Mouse (Mus musculus) kidney, postnatal 0 days (tissue): ENCODE results near the gene Ncoa1. TPM values are rescaled to one million over a fixed set of nuclear protein-coding genes. Genes with fewer than 3 reads are reported as not detected.
"Not testable (repeated sequence)": the region's sequence is repeated elsewhere in the genome, so short reads cannot be mapped to it uniquely, and the experiment has no call there.

Source experiments
- ATAC-seq: fragments of 200-750 bp; cut with Nextera tagmentation; replicated peaks from 2 replicates; pipeline ENCODE4 v1.8.0; 2017; ENCODE audit warnings: low read depth, moderate number of reproducible peaks, moderate TSS enrichment, moderate library complexity; ENCODE audit not compliant: low FRiP score
- DNase-seq: peaks from one replicate; pipeline ENCODE4 v3.0.0-alpha.2; 2016; ENCODE audit warnings: low spot score
- H3K27ac ChIP-seq: fragments of 300-500 bp; sonication (generic); 2 replicates; pipeline ENCODE4 v1.5.1; 2014; ENCODE audit warnings: mild to moderate bottlenecking
- H3K27me3 ChIP-seq: fragments of 300-500 bp; sonication (generic); 2 replicates; pipeline ENCODE4 v1.6.1; 2014; ENCODE audit warnings: low read length, mixed read lengths; ENCODE audit not compliant: insufficient read depth
- H3K36me3 ChIP-seq: fragments of 300-500 bp; sonication (generic); 2 replicates; pipeline ENCODE4 v1.6.1; 2014; ENCODE audit warnings: low read length, mixed read lengths; ENCODE audit not compliant: insufficient read depth
- H3K4me1 ChIP-seq: fragments of 300-500 bp; sonication (generic); replicated peaks from 2 replicates; pipeline ENCODE4 v1.6.1; 2014; ENCODE audit warnings: antibody characterized with exemption, low read length, mixed read lengths; ENCODE audit not compliant: insufficient read depth
- H3K4me2 ChIP-seq: fragments of 300-500 bp; sonication (generic); 2 replicates; pipeline ENCODE4 v1.6.1; 2014; ENCODE audit warnings: mild to moderate bottlenecking, low read length, moderate library complexity, mixed read lengths
- H3K4me3 ChIP-seq: fragments of 300-500 bp; sonication (generic); replicated peaks from 2 replicates; pipeline ENCODE4 v1.5.1; 2014; ENCODE audit warnings: low read depth, low read length
- H3K9ac ChIP-seq: fragments of 300-500 bp; sonication (generic); 2 replicates; pipeline ENCODE4 v1.6.1; 2014; ENCODE audit warnings: low read depth, low read length
- H3K9me3 ChIP-seq: fragments of 300-500 bp; sonication (generic); replicated peaks from 2 replicates; pipeline ENCODE4 v1.6.1; 2016; ENCODE audit warnings: low read length, inconsistent platforms, mixed read lengths
- CTCF ChIP-seq: IDR thresholded peaks from 2 replicates; pipeline ENCODE4 v1.5.1; 2016; ENCODE audit warnings: antibody characterized with exemption, low read depth, mild to moderate bottlenecking, moderate library complexity
- WGBS: fragments of 180-500 bp; shearing (Covaris S2); extraction: QIAGEN DNeasy Blood & Tissue Kit; methylation state at CpG from one replicate; pipeline ENCODE4 v1.1.7; 2014; 5-methylcytosine and 5-hydroxymethylcytosine counted together
- polyA plus RNA-seq: library from polyadenylated mRNA; unstranded; fragments of >200 nt; fragmentation: Nextera tagmentation; extraction: Ambion mirVana; gene quantifications from 2 replicates; pipeline ENCODE4 v1.2.1, GENCODE M21; 2015

Ncoa1 gene
- polyA plus RNA-seq, 1 experiment from 2014 or later: 8.7 TPM

DNA sequence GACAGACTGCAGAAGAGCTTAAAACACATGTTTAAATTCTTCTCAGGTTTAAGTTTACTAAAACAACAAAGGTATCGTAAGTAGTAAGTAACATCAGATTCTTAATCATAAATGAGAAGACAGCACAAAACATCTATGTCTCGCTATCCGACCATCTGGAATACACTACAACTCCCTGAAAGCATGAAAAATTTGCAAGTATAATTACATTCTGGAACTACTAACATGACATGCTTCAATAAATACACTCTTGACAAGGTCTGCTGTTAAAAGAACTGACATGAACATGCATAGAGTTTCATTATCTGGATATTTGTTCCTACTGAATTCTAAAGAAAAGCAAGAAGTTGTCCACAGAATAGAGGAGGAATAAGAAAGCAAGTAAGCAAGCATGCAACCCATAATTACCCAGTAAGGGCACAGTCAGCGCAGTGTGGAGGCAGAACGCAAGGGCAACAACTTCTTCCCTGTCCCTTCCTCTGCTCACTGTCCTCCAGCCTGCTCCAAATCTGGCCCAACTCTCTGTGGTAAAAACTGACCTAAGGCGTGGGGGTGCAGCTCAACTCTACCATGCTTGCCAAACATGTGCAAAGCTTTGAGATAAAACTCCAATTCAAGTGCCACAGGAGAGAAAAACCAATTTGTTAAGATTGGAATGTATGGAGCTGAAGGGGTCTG, 102.0 kb downstream of the Ncoa1 start:
- TF ChIP-seq CTCF: no peak
- no peak for DNase-seq
- Histone ChIP-seq H3K9me3 (no peaks in the 10 kb centered on the region), H3K4me3 (no peak overlapping the region), H3K4me1 (no peaks in the 10 kb centered on the region; the same call in 1 of the 2 replicates), H3K4me2 (no peak overlapping the region), H3K9ac (no peak overlapping the region), H3K36me3 (no peaks in the 10 kb centered on the region), H3K27ac (no peak overlapping the region), H3K27me3 (no peaks in the 10 kb centered on the region)
- 58% methylated on average over 6 of the region's 6 CpGs for WGBS
- ATAC-seq: no peak

DNA sequence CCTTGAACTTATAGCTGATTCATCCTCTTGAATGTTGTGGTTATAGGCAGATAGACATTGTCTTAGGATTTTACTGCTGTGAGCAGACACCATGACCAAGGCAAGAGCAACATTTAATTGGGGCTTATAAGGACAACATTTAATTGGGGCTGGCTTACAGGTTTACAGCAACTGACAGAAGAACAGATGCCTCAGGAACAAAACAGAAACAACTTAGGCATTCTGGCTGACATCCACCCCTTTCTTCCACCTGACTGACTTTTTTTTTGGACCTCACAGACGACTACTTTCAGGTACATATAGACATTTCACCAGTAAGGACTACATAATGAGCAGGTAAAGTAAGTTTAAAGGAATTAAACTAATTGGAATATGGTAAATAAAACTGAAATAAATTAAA, 105.6 kb downstream of the Ncoa1 start:
- Histone ChIP-seq H3K4me3 (no peak overlapping the region), H3K4me2 (no peak overlapping the region), H3K36me3 (no peaks in the 10 kb centered on the region), H3K9me3 (no peaks in the 10 kb centered on the region), H3K27me3 (no peaks in the 10 kb centered on the region), H3K9ac (no peak overlapping the region), H3K27ac (no peak overlapping the region), H3K4me1 (no peaks in the 10 kb centered on the region; the same call in 1 of the 2 replicates)
- no peak for ATAC-seq
- TF ChIP-seq CTCF: no peak
- 51% methylated on average over 1 of the region's 1 CpGs for WGBS
- DNase-seq: no peak

DNA sequence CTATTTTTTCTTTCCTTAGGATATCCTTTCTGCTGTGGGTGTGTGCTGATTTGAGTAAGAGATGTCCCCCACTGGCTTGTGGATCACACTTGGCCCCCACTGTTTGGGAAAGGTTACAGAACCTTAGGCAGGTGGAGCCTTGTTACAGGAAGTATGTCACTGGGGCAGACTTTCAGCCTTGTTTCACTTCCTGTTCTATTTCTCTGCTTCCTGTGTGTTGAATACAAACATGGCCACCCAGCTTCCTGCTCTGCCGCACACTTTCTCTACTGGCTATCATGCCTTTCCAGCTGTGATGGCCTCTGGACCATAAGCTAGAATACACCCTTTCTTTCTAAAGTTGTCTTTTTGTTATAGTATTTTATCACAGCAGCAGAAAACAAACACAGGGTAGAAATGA, 111.0 kb downstream of the Ncoa1 start:
- Histone ChIP-seq H3K27ac (no peak overlapping the region), H3K27me3 (no peaks in the 10 kb centered on the region), H3K9ac (no peak overlapping the region), H3K4me1 (no peaks in the 10 kb centered on the region), H3K36me3 (no peaks in the 10 kb centered on the region), H3K9me3 (no peaks in the 10 kb centered on the region), H3K4me3 (no peak overlapping the region), H3K4me2 (no peak overlapping the region)
- TF ChIP-seq CTCF: no peak
- DNase-seq: no peak
- no peak for ATAC-seq
- 76% methylated on average over 1 of the region's 1 CpGs for WGBS

DNA sequence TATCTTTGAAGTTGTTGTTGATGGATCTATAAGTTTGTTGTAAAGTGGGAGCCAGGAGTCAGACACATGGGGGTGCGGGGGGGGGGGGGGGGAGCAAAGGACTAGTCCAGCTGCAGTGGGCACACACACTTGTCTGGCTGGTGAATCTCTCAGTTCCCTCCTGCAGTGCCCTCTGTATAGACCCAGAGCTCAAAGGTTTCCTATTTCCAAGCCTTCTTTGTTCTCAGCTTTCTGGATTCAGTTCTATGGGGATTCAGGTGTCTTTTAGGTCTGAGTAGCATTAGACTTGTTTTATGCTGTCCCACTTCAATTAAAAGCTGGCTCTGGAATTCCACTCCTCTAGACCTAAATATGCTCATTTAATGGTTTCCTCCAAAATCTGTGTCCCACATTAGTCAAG, 117.5 kb downstream of the Ncoa1 start:
- H3K9me3 ChIP-seq: no peaks in the 10 kb centered on the region
- H3K4me2 ChIP-seq: no peak overlapping the region
- no peaks in the 10 kb centered on the region for H3K27me3 ChIP-seq
- WGBS: 29% methylated on average over 1 of the region's 1 CpGs
- no peaks in the 10 kb centered on the region for H3K36me3 ChIP-seq
- DNase-seq: no peak
- H3K4me1 ChIP-seq: no peaks in the 10 kb centered on the region
- H3K9ac ChIP-seq: no peak overlapping the region
- no peak overlapping the region for H3K27ac ChIP-seq
- no peak for TF ChIP-seq CTCF
- ATAC-seq: no peak
- no peak overlapping the region for H3K4me3 ChIP-seq

DNA sequence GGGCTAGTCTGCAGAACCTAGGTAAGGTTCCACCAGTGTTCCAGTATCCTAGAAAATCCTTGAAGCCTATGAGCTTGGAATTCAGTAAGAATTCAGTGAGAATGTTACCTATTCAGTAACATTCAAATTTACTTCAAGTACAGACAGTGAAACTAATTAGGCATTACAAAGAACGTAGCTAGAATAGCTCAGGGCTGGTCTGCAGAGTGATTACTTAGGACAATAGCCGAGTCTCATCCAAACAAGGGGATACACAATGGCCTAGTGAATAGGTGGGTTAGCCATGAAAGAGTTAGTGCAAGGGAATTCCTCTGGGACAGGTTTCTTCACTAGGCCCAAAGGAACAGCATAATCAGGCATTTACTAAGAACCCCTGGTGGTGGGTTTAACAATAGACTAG, 118.3 kb downstream of the Ncoa1 start:
- not testable (repeated sequence) for H3K36me3 ChIP-seq, ATAC-seq, H3K9me3 ChIP-seq, DNase-seq, H3K4me2 ChIP-seq, H3K27ac ChIP-seq, H3K27me3 ChIP-seq, H3K4me1 ChIP-seq, H3K4me3 ChIP-seq, H3K9ac ChIP-seq
- 71% methylated on average over 2 of the region's 2 CpGs for WGBS

DNA sequence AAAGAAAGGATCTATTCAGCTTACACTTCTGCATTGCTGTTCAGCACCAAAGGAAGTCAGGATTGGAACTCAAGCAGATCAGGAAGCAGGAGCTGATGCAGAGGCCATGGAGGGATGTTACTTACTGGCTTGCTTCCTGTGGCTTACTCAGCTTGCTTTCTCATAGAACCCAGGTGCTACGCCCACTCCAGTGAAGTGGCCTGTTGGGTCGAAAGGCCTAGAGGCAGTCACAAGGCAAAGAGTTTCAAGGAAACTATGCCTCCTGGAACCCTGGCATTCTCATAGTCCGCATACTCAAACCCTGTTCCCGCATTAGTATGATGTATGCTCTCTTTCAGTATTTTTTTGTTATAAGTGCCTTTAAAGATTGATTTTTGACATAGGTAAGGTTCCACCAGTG, 118.9 kb downstream of the Ncoa1 start:
- no peak for DNase-seq

More for the DNA sequence above, 118.9 kb downstream of the Ncoa1 start:
- Histone ChIP-seq H3K4me1 (no peaks in the 10 kb centered on the region), H3K9ac (no peak overlapping the region), H3K27ac (no peak overlapping the region), H3K4me3 (no peak overlapping the region), H3K4me2 (no peak overlapping the region), H3K9me3 (no peaks in the 10 kb centered on the region), H3K27me3 (no peaks in the 10 kb centered on the region), H3K36me3 (no peaks in the 10 kb centered on the region)
- no peak for ATAC-seq
- TF ChIP-seq CTCF: no peak
- 93% methylated on average over 4 of the region's 4 CpGs for WGBS
